Mouse (Mus musculus) thymus, adult 18-20 months (tissue): Measurements from ENCODE around the gene Dnase1l3.
"Not testable (repeated sequence)": the region's sequence is repeated elsewhere in the genome, so short reads cannot be mapped to it uniquely, and the experiment has no call there.

Experiments
- DNase-seq, 2 experiments: peaks; one replicate each; pipeline ENCODE4 v3.0.0; 2022; ENCODE audit warnings: mixed read lengths in 2 of 2

The Dnase1l3 gene

DNA sequence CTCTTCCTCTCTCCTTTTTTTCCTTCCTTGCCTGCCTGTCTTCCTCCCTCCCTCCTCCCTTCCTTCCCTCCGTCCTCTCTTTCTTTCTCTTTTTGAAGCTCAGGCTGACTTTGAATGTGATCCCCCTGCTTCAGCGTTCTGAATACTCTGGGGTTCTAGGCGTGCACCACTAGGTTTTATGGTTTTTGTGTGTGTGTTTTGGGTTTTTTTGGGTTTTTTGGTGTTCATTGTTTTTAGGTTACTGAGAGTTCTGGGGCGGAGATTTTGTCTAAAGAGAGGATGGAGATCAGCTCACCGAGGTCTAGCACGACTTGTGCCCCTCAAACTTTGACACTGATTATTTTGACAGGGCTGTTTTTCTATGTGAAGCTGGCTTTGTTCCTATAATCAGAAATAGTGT, 17.6 kb upstream of the Dnase1l3 start:
- DNase-seq = no peak

DNA sequence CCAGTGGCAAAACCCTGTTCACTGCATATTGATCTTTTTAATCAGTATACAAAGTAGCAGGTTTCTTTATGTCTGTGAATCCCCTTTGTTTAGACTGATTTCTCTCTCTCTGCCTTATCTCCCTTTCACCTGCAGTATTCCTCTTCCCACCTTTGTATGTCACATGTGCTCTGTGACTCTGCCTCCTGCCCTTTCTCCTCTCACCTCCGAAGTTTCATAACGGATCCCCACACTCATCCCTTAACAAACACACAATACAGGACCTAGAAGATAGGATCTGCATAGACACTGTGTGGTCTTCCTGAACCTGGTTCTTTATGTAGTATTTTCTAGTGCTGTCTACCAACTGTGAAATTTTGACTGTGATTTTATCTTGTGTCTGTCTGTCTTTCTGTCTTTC, 16.9 kb upstream of the Dnase1l3 start:
- no peak for DNase-seq

DNA sequence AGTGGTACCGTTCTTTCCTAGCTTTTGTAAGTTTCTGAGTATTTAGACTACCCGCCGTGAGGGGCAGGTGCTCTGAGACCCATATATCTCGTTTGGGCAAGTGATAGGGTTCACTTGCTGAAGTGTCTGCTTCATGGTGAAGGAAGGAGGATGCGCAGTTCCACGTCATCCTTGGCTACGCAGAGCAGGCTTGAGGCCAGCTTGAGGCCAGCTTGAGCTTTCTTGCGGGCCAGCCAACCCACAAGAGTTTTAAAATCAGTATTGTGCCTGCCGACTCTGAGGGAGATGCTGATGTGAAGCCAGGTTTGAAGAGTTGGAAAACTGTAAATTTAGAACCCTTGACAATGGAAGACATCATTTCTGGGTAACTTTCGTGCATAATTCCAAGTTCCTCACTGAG, 13.6 kb upstream of the Dnase1l3 start:
- DNase-seq = no peak

DNA sequence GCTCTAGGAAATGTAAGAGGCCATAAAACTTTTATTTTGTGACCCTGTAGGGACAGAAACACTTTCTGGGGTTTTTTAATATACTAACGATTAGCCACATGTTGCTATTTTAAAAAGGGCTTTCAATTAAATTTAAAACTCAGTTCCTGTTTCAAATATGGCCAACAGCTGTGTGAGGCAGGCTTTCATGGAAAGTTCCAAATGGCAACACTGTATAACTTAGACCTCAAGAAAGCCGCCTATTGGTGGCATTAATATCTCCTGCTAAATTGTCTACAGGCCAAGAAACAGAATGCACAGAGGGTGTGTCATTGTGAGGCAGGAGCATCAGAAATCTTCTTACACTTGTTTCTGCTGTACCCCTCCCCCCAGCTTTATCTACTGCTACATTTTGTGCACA, 13.1 kb upstream of the Dnase1l3 start:
- no peak for DNase-seq

DNA sequence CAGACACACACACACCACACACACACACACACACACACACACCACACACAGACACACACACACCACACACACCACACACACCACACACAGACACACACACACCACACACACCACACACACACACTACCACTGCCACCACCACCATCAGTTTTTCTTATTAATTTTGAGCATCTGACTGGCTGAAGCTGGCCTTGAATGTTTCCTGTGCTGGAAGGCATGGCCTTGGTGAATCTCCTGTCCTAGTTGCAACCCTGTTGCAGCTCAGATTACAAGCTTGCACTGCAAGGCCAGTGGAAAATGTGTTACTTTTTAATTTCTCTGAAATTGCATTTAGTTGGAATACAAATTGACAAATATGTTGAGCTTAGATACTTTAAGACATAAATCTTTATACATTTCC, 12.7 kb upstream of the Dnase1l3 start:
- DNase-seq = no peak

DNA sequence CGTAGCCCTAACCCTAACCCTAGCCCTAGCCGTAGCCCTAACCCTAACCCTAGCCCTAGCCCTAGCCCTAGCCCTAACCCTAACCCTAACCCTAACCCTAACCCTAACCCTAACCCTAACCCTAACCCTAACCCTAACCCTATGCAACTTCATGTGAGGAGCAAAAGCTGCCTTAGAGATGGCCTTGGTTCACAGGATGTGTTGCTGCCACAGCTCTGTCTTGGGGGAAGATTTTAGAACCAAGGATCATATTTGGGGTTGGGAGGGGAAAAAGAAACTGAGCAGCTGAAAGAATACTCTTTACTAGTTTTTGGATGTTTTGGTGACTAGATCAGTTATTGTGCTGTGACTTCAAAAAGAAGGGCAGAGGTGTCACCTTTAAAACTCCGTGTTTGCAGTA, 11.7 kb upstream of the Dnase1l3 start:
- not testable (repeated sequence) for DNase-seq

DNA sequence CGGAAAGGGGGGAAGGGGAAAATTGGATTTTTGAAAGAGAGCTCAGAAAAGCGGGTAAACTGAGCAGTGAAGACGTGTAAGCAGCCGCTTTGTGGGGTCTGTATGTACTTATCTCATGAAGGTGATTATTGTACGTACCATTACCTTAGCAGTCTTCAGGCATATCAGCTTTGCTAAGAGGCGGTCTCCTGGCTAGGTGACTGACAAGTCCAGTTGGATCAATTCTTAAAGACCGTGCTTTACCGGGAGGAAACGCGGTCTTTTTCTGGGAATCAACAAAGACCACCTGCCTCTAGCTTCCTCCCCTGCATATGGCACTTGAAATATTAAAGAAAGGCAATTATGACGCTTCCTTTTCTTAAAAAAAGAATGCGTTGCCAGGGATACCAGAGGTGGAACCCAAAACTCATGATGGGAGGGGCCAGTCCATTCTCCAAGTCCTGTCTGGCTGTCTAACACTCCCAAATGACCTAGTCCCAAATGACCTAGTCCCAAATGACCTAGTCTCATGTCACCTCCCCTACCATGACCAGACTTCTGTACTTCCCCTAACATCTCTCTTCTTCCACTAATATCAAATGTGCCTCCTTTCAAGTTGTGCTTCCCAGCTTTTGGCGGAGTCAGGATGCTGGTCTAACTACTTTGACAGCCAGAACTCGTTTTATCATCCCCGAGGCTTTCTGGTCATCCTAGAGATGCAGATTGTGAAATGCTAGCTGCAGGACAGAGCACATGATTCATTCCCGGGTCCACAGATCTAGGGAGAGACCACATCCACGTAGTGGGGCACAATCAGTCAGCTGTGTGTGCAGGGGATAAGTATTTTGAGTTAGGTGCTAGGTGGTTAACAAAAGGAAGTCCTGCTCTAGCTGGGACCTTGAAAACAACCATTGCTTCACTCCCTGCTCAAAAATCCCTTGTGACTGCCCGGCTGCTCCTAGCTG, 9.6 kb upstream of the Dnase1l3 start:
- DNase-seq = no peak

DNA sequence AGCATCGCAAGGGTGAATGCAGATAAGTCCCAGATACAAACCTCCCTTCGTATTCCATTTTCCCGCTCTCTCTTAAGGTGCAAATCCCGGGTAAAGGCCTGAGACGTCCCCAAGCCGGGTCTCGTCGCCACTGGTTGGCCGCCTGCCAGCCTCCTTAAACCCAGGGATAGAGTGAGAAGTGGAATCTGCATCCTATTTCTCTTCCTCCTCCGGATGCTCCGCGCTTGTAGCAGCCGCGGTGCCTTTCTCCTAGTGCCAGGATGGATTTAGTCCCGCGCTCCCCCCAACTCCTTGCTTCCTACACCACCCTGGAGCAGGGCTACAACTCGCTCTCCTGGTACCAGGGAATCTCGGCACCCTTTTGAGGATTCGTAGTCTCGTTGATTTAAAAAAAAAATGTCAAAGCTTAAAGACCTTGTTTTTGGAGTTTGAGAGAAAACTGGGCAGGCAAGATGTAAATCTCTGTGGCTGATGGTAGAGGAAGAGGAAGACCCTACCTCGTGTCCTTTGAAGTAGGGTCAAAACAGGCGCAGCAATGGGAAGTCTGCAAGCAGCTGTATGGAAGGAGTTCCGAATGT, 8.8 kb upstream of the Dnase1l3 start:
- no peak for DNase-seq

DNA sequence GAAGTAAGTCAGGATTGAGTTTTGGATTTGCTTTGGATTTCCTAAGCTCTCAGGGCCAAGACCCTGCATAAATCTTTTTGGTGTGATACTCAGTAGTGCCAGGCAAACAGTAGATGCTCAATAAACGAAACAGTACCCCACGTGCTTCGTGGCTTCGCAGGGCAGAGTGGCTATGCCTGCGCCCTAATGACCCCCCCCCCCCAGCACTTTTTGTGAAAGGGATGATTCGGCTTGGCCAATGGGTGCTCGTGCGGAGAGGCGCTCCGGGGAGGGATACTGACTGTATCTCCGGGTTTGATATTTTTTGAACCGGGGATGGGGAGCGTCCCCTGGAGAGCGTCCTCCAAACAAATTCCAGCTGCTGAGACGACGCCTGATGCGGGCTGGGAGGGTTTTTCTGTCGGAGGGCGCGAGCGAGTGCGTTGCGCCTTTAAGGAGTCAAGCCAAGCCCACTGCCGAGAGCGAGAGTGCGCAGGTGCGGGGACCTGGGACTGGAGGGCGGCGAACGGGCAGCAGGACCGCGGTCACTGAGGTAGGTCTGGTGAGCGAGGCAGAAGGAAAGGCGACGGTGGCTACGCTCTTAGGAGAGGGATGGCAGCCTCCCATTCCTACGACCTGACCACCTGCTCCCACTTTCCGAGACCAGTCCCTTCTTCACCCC, 8.2 kb upstream of the Dnase1l3 start, which contains the start of gene Abhd6:
Abhd6 (plus strand) TSS at position 471 of the 661 bp plus-strand sequence.
- peak; percentile 54 to 62 for DNase-seq

DNA sequence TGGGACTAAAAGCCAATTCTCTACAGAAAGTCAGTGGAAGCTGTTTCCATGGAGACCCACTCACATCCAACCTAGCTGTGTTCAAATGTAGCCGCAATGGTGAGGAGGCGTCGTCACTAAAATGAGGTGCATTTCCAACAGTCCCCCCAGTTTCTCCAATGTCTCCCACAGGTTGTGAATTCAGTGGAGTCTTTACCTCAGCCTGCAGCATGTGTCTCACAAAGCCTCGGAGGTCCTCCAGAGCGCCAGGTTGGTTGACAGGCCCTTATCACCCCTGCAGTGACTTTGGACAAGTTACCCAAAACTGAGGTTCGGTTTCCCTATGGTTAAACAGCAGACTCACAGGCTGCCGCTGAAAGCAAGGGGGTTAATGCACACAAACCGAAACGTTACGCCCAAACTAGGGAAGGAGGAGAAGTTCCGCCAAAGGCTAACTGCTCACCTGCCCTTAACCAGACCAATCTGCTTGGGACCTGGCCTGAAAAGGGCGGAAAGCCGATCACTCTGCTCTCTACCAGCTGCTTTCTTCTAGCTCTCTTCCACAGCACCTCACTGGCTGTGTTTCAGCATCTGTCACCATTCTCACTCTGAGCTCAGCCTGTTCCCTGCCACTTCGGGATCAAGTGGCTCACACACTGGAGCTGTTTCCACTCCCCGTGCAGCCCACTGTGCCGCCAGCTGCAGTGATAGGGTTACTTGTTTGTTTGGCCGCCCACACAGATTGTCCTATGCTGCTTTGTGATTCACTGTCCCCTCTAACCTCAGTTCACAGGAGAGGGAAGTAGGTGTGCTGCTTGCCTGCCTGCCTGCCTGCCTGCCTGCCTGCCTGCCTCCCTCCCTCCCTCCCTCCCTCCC, 6.7 kb upstream of the Dnase1l3 start:
- no peak for DNase-seq

DNA sequence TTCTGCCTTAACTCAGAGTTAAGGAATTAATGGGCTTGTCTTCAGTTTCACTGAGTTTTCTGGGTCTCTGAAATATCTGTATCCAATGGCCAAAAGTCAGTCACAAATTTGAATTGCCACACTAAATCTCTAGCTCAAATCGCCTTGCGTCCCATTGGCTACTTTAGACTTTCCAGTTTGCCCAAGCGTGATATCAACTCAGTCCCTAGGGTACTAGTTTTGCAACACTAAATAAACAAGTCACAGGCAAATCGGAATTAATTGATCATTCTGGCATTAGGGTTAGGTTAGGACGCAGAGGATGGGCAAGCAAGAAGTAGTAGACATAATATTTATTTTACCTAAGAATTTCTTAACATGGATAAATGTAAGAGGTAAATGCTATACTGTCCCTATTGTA, 5.9 kb upstream of the Dnase1l3 start:
- no peak for DNase-seq

DNA sequence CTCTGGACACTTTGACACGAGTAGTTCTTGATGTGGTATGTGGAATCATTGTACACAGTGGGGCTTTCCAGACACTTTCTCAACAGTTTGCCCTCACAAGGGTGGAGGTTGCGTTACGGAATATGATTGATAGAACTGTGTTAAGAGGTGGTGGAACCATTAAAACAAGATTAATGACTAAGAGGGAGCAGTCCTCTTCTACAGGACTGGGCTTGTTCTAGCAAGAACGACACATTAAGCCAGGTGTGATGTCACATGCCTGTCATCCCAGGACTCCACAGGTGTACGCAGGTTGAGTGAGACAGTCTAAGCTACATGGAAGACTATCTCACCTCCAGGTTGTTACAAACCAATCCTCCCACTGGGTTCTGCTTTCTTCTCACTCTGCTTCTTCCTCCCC, 5.1 kb upstream of the Dnase1l3 start:
- DNase-seq = no peak

DNA sequence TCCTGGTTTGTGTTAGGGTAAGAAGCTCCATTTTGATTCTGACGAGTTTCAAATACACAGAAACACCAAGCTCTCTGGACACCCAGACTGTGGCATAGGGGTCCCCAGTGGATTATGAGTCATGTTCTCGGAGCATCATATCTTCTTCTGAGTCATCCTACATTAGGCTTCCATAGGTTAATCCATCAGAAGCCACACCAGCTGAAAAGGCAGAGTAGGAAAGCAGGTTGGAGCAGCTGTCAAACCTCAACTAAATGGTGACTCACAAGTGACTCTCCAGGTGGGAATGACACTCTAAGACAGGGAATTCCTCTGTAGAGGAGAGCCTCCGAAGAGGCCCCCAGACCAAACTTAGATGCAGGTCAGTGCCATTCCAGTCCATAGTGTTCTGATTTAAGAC, 4.7 kb upstream of the Dnase1l3 start:
- no peak for DNase-seq

DNA sequence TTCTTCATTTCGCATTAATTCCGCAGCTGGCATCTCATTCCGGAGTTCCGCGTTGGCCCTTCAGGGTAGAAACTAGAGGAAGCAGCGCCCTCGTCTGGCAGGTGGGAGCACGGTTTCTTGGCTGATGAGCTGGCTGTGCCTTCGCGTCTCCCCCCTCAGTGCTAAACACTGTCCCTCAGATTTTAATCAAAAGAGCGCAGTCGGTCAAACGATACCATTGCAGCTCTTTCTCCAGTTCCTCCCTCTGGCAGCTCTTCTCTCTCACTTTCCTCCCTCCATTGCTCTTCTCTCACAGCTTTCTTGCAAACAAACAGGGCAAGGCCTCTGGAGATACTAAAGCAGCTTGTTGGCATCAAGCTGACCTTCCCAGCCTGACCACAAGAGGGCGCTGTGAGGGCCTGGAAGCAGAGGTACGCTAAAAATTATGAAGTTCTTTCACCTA, 2.9 kb upstream of the Dnase1l3 start:
- DNase-seq = peak; percentile 71 to 78

DNA sequence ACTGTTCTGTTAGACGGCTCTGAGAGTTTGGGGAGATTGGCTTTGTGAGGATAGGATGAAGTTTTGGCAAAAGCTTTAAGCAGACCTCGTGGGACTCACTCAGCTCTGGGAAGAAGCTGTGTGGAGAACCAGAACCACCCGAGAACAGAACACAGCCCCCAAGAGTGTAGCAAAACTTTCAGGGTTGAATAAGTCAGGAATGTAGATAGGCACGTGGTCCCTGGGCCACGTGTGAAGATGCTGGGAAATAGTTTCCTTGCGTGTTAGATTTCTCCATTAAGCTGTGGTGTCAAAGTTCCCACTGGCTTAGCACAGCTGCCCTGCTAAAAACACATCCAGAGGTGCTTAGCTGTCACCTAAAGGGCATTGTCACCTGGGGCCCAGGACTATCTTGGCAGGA, 2.2 kb downstream of the Dnase1l3 start:
- DNase-seq = no peak

DNA sequence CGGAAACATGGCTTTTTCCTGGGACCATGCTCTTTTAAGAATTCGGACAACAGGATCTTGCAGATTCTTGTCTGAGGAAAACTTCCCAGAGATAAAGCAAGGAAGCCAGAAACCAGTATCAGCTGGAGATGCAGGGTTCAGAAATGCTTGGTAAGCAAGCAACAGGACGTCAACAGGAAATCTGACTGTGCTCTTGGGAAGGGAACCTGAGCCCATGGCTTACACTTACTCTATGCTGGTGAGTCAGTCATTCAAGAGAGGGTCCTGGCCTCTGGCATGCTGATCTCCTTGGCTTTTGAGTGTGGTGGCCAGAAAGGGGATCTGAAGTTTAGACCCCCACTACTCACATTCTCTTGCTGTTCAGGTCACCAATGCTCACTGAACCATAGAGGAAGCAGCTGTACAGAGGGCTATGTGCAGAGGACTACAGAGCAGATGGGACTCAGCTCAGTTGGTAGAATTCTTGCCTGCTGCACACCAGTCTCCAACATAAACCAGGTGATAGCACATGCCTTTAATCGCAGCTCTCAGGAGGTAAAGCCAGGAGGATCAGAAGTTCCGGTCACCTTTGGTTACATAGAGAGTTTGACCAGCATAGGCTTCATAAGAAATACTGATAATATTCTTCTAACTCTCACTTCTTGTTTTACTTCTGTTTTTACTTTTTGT, 3.1 kb downstream of the Dnase1l3 start:
- DNase-seq = no peak

DNA sequence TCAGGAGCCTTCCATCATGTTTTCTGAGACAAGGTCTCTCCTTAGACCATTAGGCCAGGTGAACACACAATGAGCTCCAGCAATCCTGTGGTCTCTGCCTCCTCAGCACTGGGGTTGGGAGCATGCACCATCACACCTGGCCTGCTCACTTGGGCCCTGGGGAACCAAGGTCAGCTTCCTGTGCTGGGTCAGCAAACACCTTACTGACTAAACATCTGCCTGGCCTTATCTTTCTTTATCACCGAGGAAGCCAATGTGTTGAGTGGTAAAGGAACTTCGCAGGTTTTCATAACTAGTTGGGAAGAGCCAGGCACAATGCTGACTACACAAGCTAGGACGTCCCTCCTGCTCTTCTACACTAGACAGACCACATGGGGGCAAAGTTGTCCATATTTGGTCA, 4.4 kb downstream of the Dnase1l3 start:
- no peak for DNase-seq

DNA sequence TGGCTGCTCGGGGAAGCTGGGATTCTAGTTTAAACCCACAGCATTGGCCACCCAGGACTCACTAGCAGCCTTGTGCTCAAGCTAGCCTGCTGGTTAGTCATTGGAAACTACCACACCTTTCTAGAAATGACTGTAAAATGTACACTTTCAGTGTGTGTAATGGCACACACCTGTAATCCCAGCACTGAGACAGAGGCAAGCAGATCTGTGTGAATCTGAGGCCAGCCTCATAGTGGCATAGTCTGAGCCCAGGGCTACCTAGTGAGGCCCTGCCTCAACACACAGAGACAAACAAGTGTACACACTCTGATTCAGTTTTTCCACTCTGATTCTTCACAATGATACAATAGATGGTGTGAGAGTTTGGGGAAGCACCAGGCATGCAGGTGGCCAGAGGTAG, 5.0 kb downstream of the Dnase1l3 start:
- no peak for DNase-seq

DNA sequence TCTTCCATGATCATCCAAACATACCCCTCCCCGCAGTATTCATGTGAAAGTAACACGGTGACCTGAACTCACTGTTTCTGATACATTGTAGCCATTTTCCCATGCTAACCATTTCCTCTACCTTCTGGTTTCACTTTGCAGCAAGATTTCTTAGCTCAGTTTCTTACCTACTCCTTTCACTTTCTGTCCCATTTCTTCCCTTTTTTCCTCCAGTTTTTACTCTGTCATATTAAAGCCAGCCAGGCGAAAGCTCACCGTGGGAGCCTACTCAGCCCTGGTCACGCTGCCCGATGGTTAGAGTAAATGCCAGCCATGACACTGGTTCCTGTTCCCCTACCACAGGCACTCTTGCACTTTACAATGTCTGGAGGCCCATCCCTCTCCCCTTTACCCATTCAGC, 7.5 kb downstream of the Dnase1l3 start:
- DNase-seq = no peak

DNA sequence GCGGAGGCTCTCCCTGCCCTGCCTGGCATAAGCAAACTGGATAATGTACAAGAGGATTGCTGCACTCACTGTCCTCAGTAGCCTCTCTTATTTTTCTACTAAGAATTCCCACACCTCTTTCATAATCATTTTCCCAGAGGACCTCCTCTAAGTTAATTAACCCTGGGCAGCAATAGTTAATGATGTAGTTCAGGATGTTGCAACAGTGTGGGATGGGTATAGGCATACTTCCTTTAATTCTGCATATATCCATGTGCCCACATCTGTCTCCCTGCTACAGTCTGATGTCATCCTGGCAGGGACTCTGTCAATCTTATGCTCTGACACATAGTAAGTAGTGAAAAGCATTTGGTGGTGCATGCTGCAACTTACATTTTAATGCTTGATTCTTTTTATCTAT, 13.1 kb downstream of the Dnase1l3 start:
- no peak for DNase-seq

DNA sequence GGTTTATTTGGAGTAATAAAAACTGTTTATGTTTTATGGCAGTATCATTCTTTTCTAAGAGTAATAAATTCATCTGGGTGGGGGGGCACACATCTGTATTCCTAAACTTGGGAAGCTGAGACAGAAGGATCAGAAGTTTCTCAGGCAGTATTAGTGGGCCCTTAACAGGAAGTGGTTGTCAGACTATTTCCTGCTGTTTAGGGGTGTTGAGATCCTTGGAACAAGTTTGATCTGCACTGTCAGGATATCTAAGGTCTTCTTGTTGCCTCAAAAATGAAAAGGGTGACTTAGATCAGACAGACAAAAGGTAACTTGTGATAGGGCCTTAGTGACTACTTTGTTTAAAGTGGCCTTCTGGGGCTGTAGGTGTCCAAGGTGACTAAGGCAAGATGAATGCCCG, 16.2 kb downstream of the Dnase1l3 start:
- DNase-seq = no peak

DNA sequence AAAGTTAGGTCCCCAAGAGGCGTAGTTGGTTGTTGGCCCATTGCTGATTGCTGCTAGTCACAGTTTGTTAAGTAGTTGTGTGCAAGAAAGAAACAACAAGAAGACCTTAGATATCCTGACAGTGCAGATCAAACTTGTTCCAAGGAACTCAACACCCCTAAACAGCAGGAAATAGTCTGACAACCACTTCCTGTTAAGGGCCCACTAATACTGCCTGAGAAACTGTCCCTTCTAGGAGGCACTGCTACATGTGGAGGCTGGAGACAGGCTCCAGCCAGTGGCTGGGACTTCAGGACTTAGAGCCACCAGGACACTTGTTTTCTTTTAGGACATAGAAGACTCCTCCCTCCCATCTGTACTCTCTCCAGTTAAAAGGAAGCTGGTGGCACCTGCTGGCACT, 16.9 kb downstream of the Dnase1l3 start:
- no peak for DNase-seq
